Mouse (Mus musculus): ENCODE measurements around the gene Ptpra. TPM values are rescaled to one million over a fixed set of nuclear protein-coding genes. Genes with fewer than 3 reads are reported as not detected.

The Ptpra gene
- total RNA-seq, 2 experiments from 2014 or later, result 117 to 143 TPM

GRCm38 (mm10) chr2:130598399-130598798, 148.3 kb downstream of the Ptpra start:
- DNase-seq, result no peak

GRCm38 (mm10) chr2:130602195-130602594, 152.1 kb downstream of the Ptpra start:
- no peak for DNase-seq

Small RNA genes within 50 kb of the gene (microRNA-seq; reads per million reads assigned to microRNA genes)
- gene Gm23876, result not detected

Other genes starting within 250 kb of the Ptpra start
- 100 to 1,000 TPM in 1 of 2 experiments, 10 to 100 TPM in 1; 94.9 to 131 TPM for gene Nop56, start 175.8 kb upstream of the Ptpra start, total RNA-seq (2021)
- 100 to 1,000 TPM; 421 to 428 TPM for gene Idh3b, start 165.7 kb upstream of the Ptpra start, total RNA-seq (2021)
- gene Ebf4, start 155.1 kb upstream of the Ptpra start, total RNA-seq (2021), result 1 to 10 TPM; 3.4 to 3.7 TPM
- 10 to 100 TPM in 1 of 2 experiments, 1 to 10 TPM in 1; 7.1 to 11.3 TPM for gene Cpxm1, start 52.7 kb upstream of the Ptpra start, total RNA-seq (2021)
- not detected for gene Gm28372, start 45.0 kb upstream of the Ptpra start, total RNA-seq (2021)
- gene 1700020A23Rik, start 45.0 kb upstream of the Ptpra start, total RNA-seq (2021), result not detected
- gene Tmem239, start 43.8 kb upstream of the Ptpra start, total RNA-seq (2021), result not detected
- gene Vps16, start 25.9 kb upstream of the Ptpra start, total RNA-seq (2021), result 10 to 100 TPM; 62.9 to 63.9 TPM
- gene Pced1a, start 25.6 kb upstream of the Ptpra start, total RNA-seq (2021), result 10 to 100 TPM; 12.9 to 14.6 TPM
- gene Mrps26, start 113.5 kb downstream of the Ptpra start, total RNA-seq (2021), result 10 to 100 TPM; 56.5 to 70.3 TPM
- not detected for gene Oxt, start 125.9 kb downstream of the Ptpra start, total RNA-seq (2021)
- not detected for gene Avp, start 132.3 kb downstream of the Ptpra start, total RNA-seq (2021)
- 10 to 100 TPM; 11.4 to 12.9 TPM for gene Fastkd5, start 179.7 kb downstream of the Ptpra start, total RNA-seq (2021)
- 1 to 10 TPM; 6.3 to 6.9 TPM for gene Ubox5, start 179.8 kb downstream of the Ptpra start, total RNA-seq (2021)
- gene Lzts3, start 192.5 kb downstream of the Ptpra start, total RNA-seq (2021), result 10 to 100 TPM; 13.2 to 14.8 TPM
- gene Ddrgk1, start 214.4 kb downstream of the Ptpra start, total RNA-seq (2021), result 100 to 1,000 TPM; 199 to 232 TPM
- gene Itpa, start 217.3 kb downstream of the Ptpra start, total RNA-seq (2021), result 10 to 100 TPM; 28.1 to 31.2 TPM
- gene Slc4a11, start 247.2 kb downstream of the Ptpra start, total RNA-seq (2021), result 1 to 10 TPM; 3.2 to 3.3 TPM